Mouse (Mus musculus) splenic B cell, adult 2 months (primary cell): ENCODE results near the gene Cldn4.

Source experiments
- DNase-seq: peaks from one replicate; pipeline ENCODE4 v3.0.0-alpha.2; 2011; ENCODE audit warnings: low read depth, low spot score
- H3K27me3 ChIP-seq: 2 replicates; pipeline ENCODE4 v1.6.1; 2012; ENCODE audit warnings: mild to moderate bottlenecking, low read length, moderate library complexity, mixed read lengths; ENCODE audit not compliant: control insufficient read depth, poor library complexity, insufficient read depth, severe bottlenecking
- H3K36me3 ChIP-seq: 2 replicates; pipeline ENCODE4 v1.6.1; 2012; ENCODE audit warnings: mild to moderate bottlenecking, low read length, moderate library complexity, mixed read lengths; ENCODE audit not compliant: control insufficient read depth, poor library complexity, insufficient read depth, severe bottlenecking

Gene Cldn4

DNA sequence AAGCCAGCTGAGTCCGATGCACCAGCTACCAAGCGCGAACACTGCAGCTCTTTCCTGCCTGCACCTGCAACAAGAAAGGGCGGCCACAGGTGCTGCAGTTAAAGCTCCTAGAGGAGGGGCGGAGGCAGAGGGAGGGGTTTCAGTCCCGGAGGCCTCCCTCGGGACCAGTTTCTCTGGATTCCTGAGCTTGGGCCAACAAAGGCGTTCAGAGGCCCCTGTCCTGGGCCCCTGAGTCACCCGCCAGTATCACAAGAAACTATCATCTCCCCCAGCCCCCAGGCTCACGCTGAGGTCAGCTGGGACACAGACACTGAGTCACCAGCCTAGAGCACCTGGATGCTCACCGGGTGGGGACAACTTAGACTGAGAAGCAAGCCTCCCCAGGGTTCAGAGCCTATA lies at the start of gene Cldn4:
Gene Cldn4, minus strand, starts transcription at position 78 of the 399 bp plus-strand sequence.
- H3K27me3 ChIP-seq, result no peaks in the 10 kb centered on the region
- no peak for DNase-seq
- no peaks in the 10 kb centered on the region for H3K36me3 ChIP-seq

DNA sequence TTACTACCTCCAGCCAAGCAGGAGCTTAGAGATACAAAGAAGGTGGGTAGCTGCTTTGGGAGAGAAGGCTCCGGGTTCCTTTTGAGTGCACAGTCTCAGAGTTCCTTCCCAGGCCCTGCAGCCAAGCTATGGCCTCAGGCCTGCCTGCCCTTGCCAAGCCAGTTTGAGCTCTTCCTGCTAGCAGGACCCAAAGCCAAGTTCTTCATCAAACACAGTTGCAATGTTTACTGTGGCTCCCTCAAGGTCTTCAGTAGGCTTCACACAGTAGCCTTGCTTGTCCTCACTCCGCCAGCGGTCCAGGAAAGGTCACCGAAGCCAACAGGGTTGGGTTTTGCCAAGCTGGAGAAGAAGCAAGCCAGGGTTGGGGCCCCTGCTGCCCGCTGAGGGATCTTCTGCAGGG lies 45.8 kb upstream of the Cldn4 start:
- no peak for DNase-seq
- Histone ChIP-seq H3K36me3 (no peaks in the 10 kb centered on the region), H3K27me3 (no peaks in the 10 kb centered on the region)

DNA sequence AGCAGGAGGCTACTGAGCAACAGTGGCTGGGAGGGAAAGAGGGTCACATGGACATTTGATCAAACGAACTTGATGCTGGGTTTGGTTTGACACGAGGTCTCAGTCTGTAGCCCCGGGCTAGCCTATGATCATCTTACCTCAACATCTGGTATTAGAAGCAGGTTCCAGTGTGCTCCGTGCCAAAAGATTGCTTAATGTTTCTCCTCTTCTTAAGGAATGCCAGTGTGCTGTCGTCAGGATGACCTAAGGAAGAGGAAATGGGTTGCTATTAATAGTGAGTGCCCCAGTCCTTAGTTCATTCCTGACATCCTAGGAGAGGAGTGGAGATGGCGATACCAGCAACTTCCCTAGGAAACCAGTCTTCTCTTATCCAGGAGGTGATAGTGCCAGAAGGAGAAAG lies 43.0 kb upstream of the Cldn4 start:
- no peak for DNase-seq
- Histone ChIP-seq H3K36me3 (no peaks in the 10 kb centered on the region), H3K27me3 (no peaks in the 10 kb centered on the region)

DNA sequence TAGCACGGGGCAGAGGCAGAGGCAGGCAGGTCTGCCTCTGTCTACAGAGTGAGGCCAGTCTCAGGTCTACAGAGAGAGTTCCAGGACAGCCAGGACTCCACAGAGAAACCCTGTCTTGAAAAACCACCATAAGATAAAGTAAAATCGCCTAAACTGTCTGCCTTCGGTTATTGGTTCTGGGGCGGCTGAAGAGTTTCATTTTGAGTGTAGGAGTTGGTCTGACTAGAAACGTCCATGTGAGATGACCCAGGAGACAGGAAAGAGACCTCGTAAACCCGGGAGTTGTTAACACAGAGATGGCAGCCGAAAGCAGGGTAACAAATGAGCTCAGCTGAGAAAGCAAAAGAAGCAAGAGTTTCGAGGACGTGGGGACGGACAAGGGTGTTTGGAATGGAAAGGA lies 42.4 kb upstream of the Cldn4 start:
- Histone ChIP-seq H3K36me3 (no peaks in the 10 kb centered on the region), H3K27me3 (no peaks in the 10 kb centered on the region)
- no peak for DNase-seq

DNA sequence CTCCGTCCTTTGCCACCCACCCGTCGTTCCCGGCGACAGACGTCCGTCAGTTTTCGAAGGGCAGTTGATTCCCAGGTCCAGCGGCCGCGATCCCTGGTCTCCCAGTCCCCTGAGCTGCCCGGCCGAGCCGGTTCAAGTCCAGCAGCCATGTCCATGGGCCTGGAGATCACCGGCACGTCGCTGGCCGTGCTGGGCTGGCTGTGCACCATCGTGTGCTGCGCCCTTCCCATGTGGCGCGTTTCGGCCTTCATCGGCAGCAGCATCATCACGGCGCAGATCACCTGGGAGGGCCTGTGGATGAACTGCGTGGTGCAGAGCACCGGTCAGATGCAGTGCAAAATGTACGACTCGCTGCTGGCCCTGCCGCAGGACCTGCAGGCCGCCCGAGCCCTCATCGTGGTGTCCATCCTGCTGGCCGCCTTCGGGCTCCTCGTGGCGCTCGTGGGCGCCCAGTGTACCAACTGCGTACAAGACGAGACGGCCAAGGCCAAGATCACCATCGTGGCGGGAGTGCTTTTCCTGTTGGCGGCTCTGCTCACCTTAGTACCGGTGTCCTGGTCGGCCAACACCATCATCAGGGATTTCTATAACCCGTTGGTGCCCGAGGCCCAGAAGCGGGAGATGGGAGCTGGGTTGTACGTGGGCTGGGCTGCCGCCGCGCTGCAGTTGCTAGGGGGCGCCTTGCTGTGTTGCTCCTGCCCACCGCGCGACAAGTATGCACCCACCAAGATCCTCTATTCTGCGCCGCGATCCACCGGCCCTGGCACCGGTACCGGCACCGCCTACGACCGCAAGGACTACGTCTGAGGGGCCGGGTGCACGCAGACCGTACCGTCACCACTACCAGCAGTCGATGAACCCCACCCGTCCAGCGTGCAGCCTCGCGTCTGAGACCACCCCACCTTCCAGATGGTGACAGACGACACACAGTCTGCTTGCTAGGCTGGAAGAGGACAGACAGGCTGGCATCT lies 39.8 kb upstream of the Cldn4 start:
- Histone ChIP-seq H3K27me3 (no peaks in the 10 kb centered on the region), H3K36me3 (no peaks in the 10 kb centered on the region)
- DNase-seq, result no peak

DNA sequence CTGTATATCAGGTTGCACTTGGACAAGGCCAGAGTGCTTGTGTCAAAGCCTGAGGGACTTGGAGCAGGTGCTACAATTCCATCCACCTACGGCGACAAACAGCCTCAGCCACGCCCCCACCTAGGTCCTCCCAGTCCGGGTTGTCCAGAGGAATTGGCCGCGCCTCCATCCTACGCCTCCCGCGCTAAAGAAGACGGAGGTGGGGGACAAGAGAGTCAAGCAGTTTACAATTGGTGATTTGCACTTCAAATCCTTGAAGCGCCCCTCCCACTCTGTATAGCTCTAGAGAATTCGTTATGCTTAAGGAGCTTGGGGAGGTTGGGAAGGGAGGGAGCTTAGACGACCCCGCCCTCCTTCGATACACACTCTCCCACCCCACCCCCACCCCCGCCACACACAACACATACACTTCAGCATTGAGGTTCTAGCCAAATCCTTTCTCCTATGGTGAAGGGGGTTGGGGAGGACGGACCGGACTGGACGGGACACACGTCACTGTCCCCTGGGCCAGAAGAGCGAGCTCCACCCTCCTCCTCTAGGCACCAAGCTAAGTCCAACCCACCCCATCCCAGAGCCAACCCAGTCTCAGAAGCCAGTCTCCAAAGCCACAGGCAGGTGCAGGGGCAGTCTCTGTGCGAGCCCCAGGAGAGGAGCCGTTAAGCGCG lies 39.0 kb upstream of the Cldn4 start, which contains the start of gene Cldn3:
Gene Cldn3, plus strand, starts transcription at position 582 of the 665 bp plus-strand sequence.
- H3K36me3 ChIP-seq, result no peaks in the 10 kb centered on the region
- no peak for DNase-seq
- H3K27me3 ChIP-seq, result no peaks in the 10 kb centered on the region

DNA sequence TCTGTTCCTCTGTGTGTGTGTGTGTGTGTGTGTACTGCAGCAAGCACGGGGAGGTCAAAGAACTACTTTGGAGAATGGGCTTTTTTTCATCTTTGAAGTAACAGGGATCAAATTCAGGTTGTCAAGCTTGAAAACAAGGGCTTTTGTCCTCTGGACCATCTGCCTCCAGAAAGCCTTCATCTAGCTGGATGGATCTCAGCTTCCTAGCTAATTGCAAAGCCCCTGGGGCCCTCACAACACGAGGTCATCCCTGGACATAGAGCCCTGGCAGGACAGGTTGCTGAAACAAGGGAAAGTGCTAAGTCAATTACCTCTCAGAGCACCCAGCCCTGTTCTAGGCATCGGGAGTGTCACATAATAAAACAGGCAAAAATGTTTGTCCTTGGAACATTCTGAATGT lies 37.0 kb upstream of the Cldn4 start:
- Histone ChIP-seq H3K36me3 (no peaks in the 10 kb centered on the region), H3K27me3 (no peaks in the 10 kb centered on the region)

DNA sequence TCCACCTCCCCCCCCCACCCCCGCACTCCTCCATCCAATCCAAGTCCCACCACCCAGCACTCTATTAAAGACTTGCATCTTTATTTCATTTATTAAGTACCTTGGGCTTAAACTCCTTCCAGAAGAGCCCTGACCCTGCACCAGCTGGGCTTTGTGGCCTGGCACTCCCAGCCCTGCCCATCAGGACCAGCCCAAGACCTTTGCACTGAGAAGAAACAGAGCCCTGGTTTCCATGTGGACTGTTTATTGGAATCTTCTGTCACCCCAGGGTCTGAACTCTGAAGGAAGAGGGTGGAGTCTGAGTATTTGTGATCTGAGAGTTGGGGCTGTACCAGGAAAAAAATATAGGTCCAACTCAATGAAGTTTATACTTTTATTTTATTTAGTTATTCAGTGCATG lies 36.4 kb upstream of the Cldn4 start:
- Histone ChIP-seq H3K36me3 (no peaks in the 10 kb centered on the region), H3K27me3 (no peaks in the 10 kb centered on the region)
- DNase-seq, result no peak

More for the DNA sequence above, 37.0 kb upstream of the Cldn4 start:
- no peak for DNase-seq

DNA sequence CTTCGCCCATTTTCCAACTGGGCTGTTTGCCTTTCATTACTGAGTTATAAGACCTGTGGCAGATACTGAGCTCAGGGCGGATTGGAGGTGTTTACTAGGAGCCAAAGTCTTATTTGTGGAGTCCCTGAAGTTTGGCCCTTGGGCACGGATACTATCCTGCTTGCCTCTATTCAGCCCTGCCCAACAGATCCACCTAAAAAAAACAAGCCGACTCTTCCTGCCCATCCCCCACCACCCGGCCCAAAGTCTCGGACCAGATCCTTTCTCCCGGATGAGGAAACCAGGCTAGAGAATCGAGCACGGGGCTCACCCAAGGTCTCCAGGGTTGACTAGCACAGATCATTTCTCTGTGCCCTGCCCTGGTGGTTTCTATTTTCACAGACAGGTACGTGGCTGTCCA lies 34.4 kb upstream of the Cldn4 start:
- Histone ChIP-seq H3K27me3 (no peaks in the 10 kb centered on the region), H3K36me3 (no peaks in the 10 kb centered on the region)
- DNase-seq, result no peak

DNA sequence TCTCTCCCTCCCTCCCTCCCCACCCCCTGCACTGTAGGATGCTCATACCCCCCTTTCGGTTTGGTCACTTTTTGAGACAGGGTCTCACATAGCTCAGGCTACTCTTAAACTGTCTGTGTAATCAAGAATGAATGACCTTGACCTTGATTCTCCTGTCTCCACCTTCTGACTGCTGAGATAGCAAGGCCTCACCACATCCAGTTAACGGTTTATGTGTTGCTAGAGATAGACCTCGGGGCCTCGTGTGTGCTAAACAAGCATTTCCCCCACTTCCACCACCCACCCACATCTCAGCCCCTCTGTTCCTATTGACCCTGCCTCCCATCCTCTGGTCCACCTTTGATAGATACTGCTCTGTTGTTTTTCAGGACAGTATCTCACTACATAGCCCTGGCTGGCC lies 31.1 kb upstream of the Cldn4 start:
- DNase-seq, result no peak
- H3K27me3 ChIP-seq, result no peaks in the 10 kb centered on the region
- H3K36me3 ChIP-seq, result no peaks in the 10 kb centered on the region

DNA sequence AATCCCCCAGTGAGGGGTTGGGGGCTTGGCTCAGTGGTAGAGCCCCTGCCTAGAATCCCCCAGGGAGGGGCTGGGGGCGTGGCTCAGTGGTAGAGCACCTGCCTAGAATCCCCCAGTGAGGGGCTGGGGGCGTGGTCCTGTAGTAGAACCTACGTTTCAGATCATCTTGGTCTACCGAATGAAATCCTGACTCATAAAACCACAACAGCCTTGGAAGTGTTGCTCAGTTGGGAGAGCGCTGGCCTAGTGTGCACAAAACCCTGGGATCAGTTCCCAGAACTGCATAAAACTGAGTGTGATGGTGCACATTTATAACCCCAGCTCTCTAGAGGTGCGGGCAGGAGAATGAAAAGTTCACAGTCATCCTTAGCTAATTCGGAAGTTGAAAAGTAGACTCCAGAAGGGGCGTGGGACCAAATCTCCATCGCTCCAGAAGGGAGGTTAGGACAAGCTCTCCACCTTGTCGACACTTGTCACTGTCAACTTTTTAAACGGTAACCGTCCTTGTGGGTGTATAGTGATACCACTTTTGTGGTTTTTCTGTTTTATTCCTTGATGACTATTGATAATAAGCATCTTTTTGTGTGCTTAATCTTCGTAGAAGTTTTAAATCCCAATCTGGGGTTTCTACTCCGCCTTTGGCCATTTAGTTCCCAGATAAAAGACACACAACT lies 30.0 kb upstream of the Cldn4 start:
- no peaks in the 10 kb centered on the region for H3K27me3 ChIP-seq
- no peaks in the 10 kb centered on the region for H3K36me3 ChIP-seq
- no peak for DNase-seq

DNA sequence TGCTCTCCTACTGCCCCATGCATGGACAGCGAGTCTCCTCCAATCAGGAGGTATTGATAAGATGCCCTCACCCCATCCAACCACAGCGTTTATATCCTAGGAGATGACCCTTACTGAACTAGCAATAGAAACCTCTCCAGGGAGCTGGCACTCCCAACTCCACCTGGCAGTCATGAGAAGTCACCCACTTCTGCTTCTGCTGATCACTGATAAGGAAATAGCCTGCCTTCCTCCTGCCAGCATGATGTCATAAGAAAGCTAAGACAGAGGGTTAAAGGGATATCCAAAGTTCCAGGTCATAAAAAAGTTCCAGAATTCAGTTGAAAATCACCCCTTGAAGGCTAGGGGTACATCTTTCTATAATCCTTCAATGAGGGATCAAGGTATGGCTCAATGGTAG lies 29.4 kb upstream of the Cldn4 start:
- DNase-seq, result no peak
- H3K27me3 ChIP-seq, result no peaks in the 10 kb centered on the region

DNA sequence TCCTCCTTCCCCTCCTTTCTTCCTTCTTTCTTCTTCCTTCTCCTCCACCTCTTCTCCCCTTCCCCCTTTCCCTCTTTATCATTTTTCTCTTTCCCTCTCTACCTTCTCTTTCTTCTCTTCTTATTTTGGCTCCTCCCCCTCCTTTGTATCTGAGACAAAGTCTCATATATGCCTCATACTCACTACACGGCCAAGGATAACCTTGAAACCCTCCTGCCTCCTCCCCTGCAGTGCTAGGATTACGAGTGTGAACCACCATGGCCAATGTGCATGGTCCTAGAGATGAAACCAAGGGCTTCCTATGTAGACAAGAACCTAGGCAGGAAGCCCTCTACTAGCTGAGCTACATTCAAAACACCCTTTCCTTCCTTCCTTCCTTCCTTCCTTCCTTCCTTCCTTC lies 28.2 kb upstream of the Cldn4 start:
- Histone ChIP-seq H3K27me3 (no peaks in the 10 kb centered on the region), H3K36me3 (no peaks in the 10 kb centered on the region)
- no peak for DNase-seq

More for the DNA sequence above, 29.4 kb upstream of the Cldn4 start:
- H3K36me3 ChIP-seq, result no peaks in the 10 kb centered on the region

DNA sequence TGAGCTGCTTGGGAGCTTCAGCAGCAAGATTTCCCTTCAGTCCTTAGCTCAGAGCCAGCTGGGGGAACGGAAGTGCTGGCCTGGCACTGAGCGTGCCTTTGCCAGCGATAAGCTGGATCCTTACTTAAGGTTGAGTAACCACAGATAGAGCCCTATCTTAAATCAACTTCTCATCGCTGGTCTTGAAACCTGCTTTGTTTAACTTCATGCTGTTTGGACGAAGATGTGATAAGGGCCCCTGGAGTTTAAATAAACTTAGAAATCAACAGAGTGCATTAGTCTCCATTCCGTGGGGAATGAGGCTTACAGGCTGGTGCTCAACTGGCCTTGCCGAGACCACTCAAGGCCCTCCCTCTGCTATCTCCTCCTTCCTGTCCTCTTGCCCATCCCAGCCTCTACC lies 27.6 kb upstream of the Cldn4 start:
- H3K27me3 ChIP-seq, result no peaks in the 10 kb centered on the region
- no peak for DNase-seq
- H3K36me3 ChIP-seq, result no peaks in the 10 kb centered on the region

DNA sequence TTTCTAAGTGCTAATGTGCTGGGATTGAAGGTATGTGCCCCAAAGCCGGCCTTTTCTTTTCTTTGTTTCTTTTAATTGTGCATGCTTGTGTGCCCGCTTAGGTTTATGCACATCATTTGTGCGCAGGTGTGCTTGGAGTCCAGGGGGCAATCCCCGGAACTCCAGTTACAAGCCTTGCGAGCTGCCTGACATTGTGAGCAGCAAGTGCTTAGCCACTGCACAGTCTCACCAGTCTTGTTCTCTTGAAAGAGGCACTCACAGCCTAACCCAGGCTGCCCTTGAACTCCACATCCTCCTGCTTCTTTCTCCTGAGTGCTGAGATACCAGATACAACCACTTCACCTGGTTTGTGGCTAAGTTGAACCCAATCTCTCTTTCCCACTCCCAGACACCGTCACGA lies 26.8 kb upstream of the Cldn4 start:
- no peak for DNase-seq
- Histone ChIP-seq H3K36me3 (no peaks in the 10 kb centered on the region), H3K27me3 (no peaks in the 10 kb centered on the region)
